Mouse (Mus musculus) CH12.LX (cell line): ENCODE measurements around the gene Ube2v1. TPM values are rescaled to one million over a fixed set of nuclear protein-coding genes. Genes with fewer than 3 reads are reported as not detected.

Experiments used
- DNase-seq: peaks from one replicate; pipeline ENCODE4 v3.0.0-alpha.2; 2013; ENCODE audit errors: extremely low read depth
- H3K27ac ChIP-seq: 2 replicates; pipeline ENCODE4 v1.5.1; 2012; ENCODE audit warnings: low read depth, mild to moderate bottlenecking, control low read depth, moderate library complexity; ENCODE audit not compliant: insufficient read depth
- H3K27me3 ChIP-seq: replicated peaks from 2 replicates; pipeline ENCODE3; 2012; ENCODE audit warnings: inconsistent platforms
- H3K36me3 ChIP-seq, 2 experiments: replicated peaks in 1 of 2; 2 replicates each; pipeline versions ENCODE3 to v1.6.1; 2012; ENCODE audit warnings: inconsistent platforms in 1 of 2, low read length in 1 of 2, mild to moderate bottlenecking in 1 of 2, mixed read lengths in 1 of 2, moderate library complexity in 1 of 2; ENCODE audit not compliant: control insufficient read depth in 1 of 2, insufficient read depth in 1 of 2
- H3K4me1 ChIP-seq, 2 experiments: 2 replicates each; pipeline ENCODE4 v1.6.1; 2012; ENCODE audit warnings: inconsistent platforms in 1 of 2, moderate library complexity in 1 of 2; ENCODE audit not compliant: insufficient read depth in 2 of 2, control insufficient read depth in 1 of 2
- H3K4me2 ChIP-seq: 2 replicates; pipeline ENCODE4 v1.6.1; 2012; ENCODE audit warnings: low read depth, mild to moderate bottlenecking, control low read depth; ENCODE audit not compliant: poor library complexity, insufficient read depth, severe bottlenecking
- H3K4me3 ChIP-seq, 3 experiments: fragments of 150-350 bp in 1 of 3; sonication (generic) in 1 of 3; replicated peaks in 1 of 3; 2 replicates each; pipeline versions ENCODE3 to v1.5.1; 2011 to 2012; ENCODE audit warnings: low read depth in 2 of 3, low read length in 2 of 3, mild to moderate bottlenecking in 2 of 3, moderate library complexity in 2 of 3, control low read depth in 1 of 3, improper control_type of control experiment in 1 of 3, inconsistent platforms in 1 of 3, mixed read lengths in 1 of 3; ENCODE audit not compliant: poor library complexity in 1 of 3
- H3K79me2 ChIP-seq: replicated peaks from 2 replicates; pipeline ENCODE4 v1.6.1; 2012; ENCODE audit warnings: mild to moderate bottlenecking, moderate library complexity; ENCODE audit not compliant: control insufficient read depth, poor library complexity, insufficient read depth, severe bottlenecking; ENCODE audit errors: extremely low read depth
- H3K9ac ChIP-seq: 2 replicates; pipeline ENCODE4 v1.6.1; 2012; ENCODE audit warnings: low read depth, mild to moderate bottlenecking, control low read depth, moderate library complexity; ENCODE audit not compliant: insufficient read depth
- H3K9me3 ChIP-seq: replicated peaks from 2 replicates; pipeline ENCODE3; 2012; ENCODE audit warnings: low read length, inconsistent platforms, mixed read lengths
- CHD1 ChIP-seq: IDR thresholded peaks from 2 replicates; pipeline ENCODE4 v1.6.1; 2012; ENCODE audit warnings: low read depth, low read length, improper control_type of control experiment, inconsistent platforms
- E2F4 ChIP-seq: IDR thresholded peaks from 2 replicates; pipeline ENCODE4 v1.6.1; 2011; ENCODE audit warnings: low read depth, low read length, improper control_type of control experiment; ENCODE audit not compliant: insufficient replicate concordance
- ELF1 ChIP-seq: IDR thresholded peaks from 2 replicates; pipeline ENCODE4 v1.6.1; 2014; ENCODE audit warnings: low read depth, mild to moderate bottlenecking, inconsistent platforms, low read length, improper control_type of control experiment
- EP300 ChIP-seq: IDR thresholded peaks from 2 replicates; pipeline ENCODE4 v1.6.1; 2011; ENCODE audit warnings: low read length, improper control_type of control experiment
- HCFC1 ChIP-seq: IDR thresholded peaks from 2 replicates; pipeline ENCODE4 v1.6.1; 2012; ENCODE audit warnings: low read depth, mild to moderate bottlenecking, inconsistent platforms, low read length, improper control_type of control experiment
- IRF4 ChIP-seq: IDR thresholded peaks from 2 replicates; pipeline ENCODE4 v1.6.1; 2014; ENCODE audit warnings: low read depth, mild to moderate bottlenecking, inconsistent platforms, low read length, improper control_type of control experiment
- MAX ChIP-seq: IDR thresholded peaks from 2 replicates; pipeline ENCODE4 v1.6.1; 2011; ENCODE audit warnings: low read length, improper control_type of control experiment
- MXI1 ChIP-seq: IDR thresholded peaks from 2 replicates; pipeline ENCODE4 v1.6.1; 2011; ENCODE audit warnings: mild to moderate bottlenecking, low read depth, low read length, improper control_type of control experiment
- NRF1 ChIP-seq: IDR thresholded peaks from 2 replicates; pipeline ENCODE4 v1.6.1; 2014; ENCODE audit warnings: low read depth, mild to moderate bottlenecking, inconsistent platforms, low read length, improper control_type of control experiment, moderate library complexity
- POLR2AphosphoS2 ChIP-seq: IDR thresholded peaks from 2 replicates; pipeline ENCODE4 v1.6.1; 2011; ENCODE audit warnings: low read depth, low read length, improper control_type of control experiment
- RCOR1 ChIP-seq: conservative IDR thresholded peaks from 2 replicates; pipeline ENCODE4 v1.6.1; 2012; ENCODE audit warnings: low read depth, mild to moderate bottlenecking, inconsistent platforms, low read length, improper control_type of control experiment
- TCF12 ChIP-seq: IDR thresholded peaks from 2 replicates; pipeline ENCODE4 v1.6.1; 2014; ENCODE audit warnings: low read depth, mild to moderate bottlenecking, inconsistent platforms, low read length, improper control_type of control experiment
- UBTF ChIP-seq: IDR thresholded peaks from 2 replicates; pipeline ENCODE4 v1.6.1; 2012; ENCODE audit warnings: low read depth, mild to moderate bottlenecking, inconsistent platforms, low read length, improper control_type of control experiment, moderate library complexity
- ZC3H11A ChIP-seq: IDR thresholded peaks from 2 replicates; pipeline ENCODE4 v1.6.1; 2012; ENCODE audit warnings: low read depth, mild to moderate bottlenecking, inconsistent platforms, low read length, improper control_type of control experiment
- ZMIZ1 ChIP-seq: IDR thresholded peaks from 2 replicates; pipeline ENCODE4 v1.6.1; 2012; ENCODE audit warnings: low read depth, mild to moderate bottlenecking, inconsistent platforms, low read length, improper control_type of control experiment
- ZNF384 ChIP-seq: IDR thresholded peaks from 2 replicates; pipeline ENCODE4 v1.6.1; 2012; ENCODE audit warnings: low read depth, low read length, improper control_type of control experiment, inconsistent platforms
- dilution Hi-C: fragments of 300-500 bp; cut with MboI; formaldehyde crosslinking; loops from 2 replicates; pipeline ENCODE4 v1.14.3; 2020; ENCODE audit warnings: low sequenced_read_pairs; ENCODE audit not compliant: extremely low pct_unique_long_range_greater_than_20kb, extremely low pct_ligation_motif_present
- in situ Hi-C: fragments of 300-500 bp; cut with MboI; formaldehyde crosslinking; loops from 3 replicates; pipeline ENCODE4 v1.14.3; 2019; ENCODE audit warnings: low sequenced_read_pairs, low pct_ligation_motif_present, low pct_unique_long_range_greater_than_20kb, mixed read lengths
- polyA plus RNA-seq: library from polyadenylated mRNA; unstranded; fragments of >175 nt; gene quantifications from 2 replicates; pipeline ENCODE4 v1.2.1, GENCODE M21; 2012; ENCODE audit warnings: low read depth; ENCODE audit not compliant: insufficient read length
- total RNA-seq, 2 experiments: library from RNA; depleted of rRNA; stranded (reverse); fragments of 300-350 nt in 1 of 2; fragments of >200 nt in 1 of 2; gene quantifications; 2 replicates each; pipeline ENCODE4 v1.2.3; 2012 to 2014

Gene Ube2v1
- total and polyA plus RNA-seq, 3 experiments: 92.8 to 184 (median 126) TPM

- Histone ChIP-seq H3K4me3 (peak overlapping the region; percentile 61 to 86 (median 71)), H3K27me3 (no peaks in the 10 kb centered on the region), H3K9me3 (peaks cover 3% of the 10 kb centered on the region), H3K9ac (peak overlapping the region; percentile 97), H3K79me2 (peaks cover 53% of the 10 kb centered on the region), H3K36me3 (peaks cover 21 to 32% of the 10 kb centered on the region in 2 experiments), H3K4me2 (peak overlapping the region; percentile 82), H3K4me1 (peaks cover 38 to 60% of the 10 kb centered on the region in 2 experiments), H3K27ac (peak overlapping the region; percentile 38; the same call in 1 of the 2 replicates)
- dilution Hi-C loops: no loop called here
- in situ Hi-C loops: no loop called here
- TF ChIP-seq POLR2AphosphoS2 (no peak), ELF1 (no peak; the same call in 1 of the 2 replicates), ZC3H11A (no peak), EP300 (no peak), RCOR1 (no peak), ZMIZ1 (no peak), NRF1 (no peak), MAX (no peak), CHD1 (no peak), TCF12 (no peak), E2F4 (no peak), MXI1 (no peak), UBTF (no peak), HCFC1 (no peak), IRF4 (no peak)
- DNase-seq: no peak
These were observed 709 bp downstream of the Ube2v1 start for GRCm38 (mm10) chr2:167631181-167631590.

GRCm38 (mm10) chr2:167630421-167630820 lies 1.5 kb downstream of the Ube2v1 start:
- DNase-seq: no peak
- Histone ChIP-seq H3K79me2 (peaks cover 61% of the 10 kb centered on the region), H3K27ac (peak overlapping the region; percentile 36), H3K9me3 (no peaks in the 10 kb centered on the region), H3K4me2 (peak overlapping the region; percentile 82), H3K36me3 (peaks cover 24 to 38% of the 10 kb centered on the region in 2 experiments), H3K9ac (peak overlapping the region; percentile 97), H3K27me3 (no peaks in the 10 kb centered on the region), H3K4me3 (peak overlapping the region; percentile 61 to 86 (median 71)), H3K4me1 (peaks cover 38 to 66% of the 10 kb centered on the region in 2 experiments)
- in situ Hi-C loops (no loop called here), dilution Hi-C loops (no loop called here)
- 0 out of 2 replicates have a peak, but pooled peaks have one; percentile 31 for TF ChIP-seq CHD1
- no peak for TF ChIP-seq ZNF384
